Mouse (Mus musculus) embryonic fibroblast, embryonic 13.5 days (primary cell): Measurements from ENCODE around the gene Cped1.

Experiments used
- CTCF ChIP-seq: IDR thresholded peaks from 2 replicates; pipeline ENCODE4 v1.5.1; 2011; ENCODE audit warnings: mild to moderate bottlenecking, control low read depth, low read length, moderate library complexity, borderline replicate concordance; ENCODE audit not compliant: insufficient read depth
- POLR2A ChIP-seq: IDR thresholded peaks from 2 replicates; pipeline ENCODE4 v1.6.1; 2011; ENCODE audit warnings: low read depth, mild to moderate bottlenecking, control low read depth, low read length, moderate library complexity

GRCm38 (mm10) chr6:22123332-22123731, 137.6 kb downstream of the Cped1 start:
- no peak for TF ChIP-seq POLR2A
- TF ChIP-seq CTCF, result no peak
